Mouse (Mus musculus) adrenal gland, postnatal 10 days (tissue): ENCODE results near the gene Tbx19. TPM values are rescaled to one million over a fixed set of nuclear protein-coding genes. Genes with fewer than 3 reads are reported as not detected.

ENCODE experiments used
- DNase-seq: peaks from one replicate; pipeline ENCODE4 v3.0.0; 2021; ENCODE audit warnings: mixed read lengths
- total RNA-seq, 2 experiments: library from RNA; stranded (reverse); gene quantifications; 2 replicates each; pipeline ENCODE4 v1.2.3; 2021

The Tbx19 gene
- total RNA-seq, 2 experiments from 2014 or later, result not detected

DNA sequence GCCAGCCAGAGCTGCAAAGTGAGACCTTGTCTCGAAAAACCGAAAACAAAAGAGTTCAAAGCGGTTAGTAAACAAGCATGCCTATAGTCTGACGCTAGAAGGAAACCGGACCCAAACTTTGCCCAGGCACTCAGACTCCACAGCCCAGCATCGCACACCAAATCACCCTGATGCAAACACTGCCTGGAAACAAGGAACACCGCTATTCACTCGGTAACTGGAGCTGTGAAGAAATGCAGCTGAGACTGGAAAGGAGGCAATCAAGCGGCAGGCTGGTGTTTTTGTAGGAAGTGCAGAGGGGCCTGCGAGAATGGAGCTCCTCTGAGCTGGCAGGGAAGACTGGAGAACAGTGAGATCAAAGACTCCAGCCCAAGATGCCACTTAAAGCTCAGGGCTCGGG, 46.9 kb downstream of the Tbx19 start:
- no peak for DNase-seq

- no peak for DNase-seq
Measured at GRCm38 (mm10) chr1:165110659-165111058, 49.9 kb downstream of the Tbx19 start.

DNA sequence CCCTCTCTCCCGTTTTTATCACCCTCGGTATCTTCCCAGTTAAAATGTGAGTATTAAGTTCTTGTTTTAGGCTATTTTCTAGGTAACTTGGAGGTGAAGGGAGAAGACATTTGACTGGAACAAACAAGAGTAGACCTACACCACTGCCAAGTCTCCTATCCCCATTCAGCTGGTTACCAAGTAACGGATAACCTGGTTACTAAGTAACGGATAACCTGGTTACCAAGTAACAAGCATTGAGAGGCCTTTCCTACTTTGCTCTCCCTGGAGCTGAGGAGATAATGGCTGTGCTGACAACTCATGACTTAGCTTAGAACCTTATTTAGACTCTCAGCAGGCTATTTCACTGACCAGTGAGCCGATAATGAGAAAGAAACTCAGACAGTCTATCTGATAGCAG, 51.4 kb downstream of the Tbx19 start:
- no peak for DNase-seq

DNA sequence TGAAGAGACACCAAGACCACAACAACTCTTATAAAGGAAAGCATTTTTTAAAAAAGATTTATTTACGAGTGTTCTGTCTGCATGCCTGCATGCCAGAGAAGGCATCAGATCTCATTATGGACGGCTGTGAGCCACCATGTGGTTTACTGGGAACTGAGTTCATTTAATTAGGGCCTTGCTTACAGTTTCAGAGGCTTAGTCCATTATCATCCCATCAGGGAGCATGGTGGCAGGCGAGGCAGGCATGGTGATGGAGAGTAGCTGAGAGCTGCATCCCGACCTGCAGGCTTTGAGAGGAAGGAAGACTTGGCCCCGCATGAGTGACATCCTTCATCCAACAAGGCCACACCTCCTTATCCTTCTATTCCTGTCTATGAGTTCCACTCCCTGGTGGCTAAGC, 52.1 kb downstream of the Tbx19 start:
- no peak for DNase-seq

DNA sequence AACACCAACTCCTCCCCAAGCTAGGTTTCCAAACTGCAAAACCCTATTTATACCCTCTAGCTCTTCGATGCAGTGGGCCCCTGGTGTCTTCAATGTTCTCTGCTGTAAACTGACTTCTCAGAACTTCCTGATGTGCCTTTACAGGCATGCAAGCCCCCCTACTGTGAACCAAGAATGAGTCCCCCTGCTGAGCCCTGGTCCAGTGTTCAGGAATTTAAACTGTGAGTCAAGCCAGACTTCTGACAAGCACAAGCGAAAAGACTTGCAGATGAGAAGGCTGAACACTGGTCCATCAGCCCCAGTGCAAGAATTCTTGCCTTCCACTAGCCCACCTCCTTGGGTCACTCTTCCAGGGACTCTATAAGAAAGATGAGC, 54.6 kb downstream of the Tbx19 start:
- no peak for DNase-seq

- DNase-seq, result no peak
Measured at GRCm38 (mm10) chr1:165105270-165106010, 55.1 kb downstream of the Tbx19 start.

- no peak for DNase-seq
Measured at GRCm38 (mm10) chr1:165104707-165105259, 55.8 kb downstream of the Tbx19 start.

- DNase-seq, result no peak
Measured at GRCm38 (mm10) chr1:165099569-165099968, 61.0 kb downstream of the Tbx19 start.

DNA sequence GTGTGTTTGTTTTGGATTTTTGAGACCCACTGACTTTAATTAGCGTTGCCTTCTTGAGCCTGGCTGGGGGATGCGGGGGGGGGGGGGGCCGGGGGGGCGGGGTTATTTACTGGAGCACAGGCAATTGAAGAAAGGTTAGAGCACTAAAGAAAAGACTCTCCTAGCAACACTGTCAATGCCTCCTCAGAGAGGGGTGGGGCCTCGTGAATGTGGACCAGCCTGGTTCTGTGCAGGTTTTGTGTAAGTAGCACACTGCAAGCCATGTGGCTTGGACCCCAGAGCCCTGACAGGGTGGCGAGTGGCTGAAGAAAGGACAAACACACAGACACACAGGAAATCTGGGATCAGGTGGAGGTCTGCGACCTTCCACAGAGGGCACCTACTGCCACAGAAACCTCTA, 65.7 kb downstream of the Tbx19 start:
- no peak for DNase-seq

DNA sequence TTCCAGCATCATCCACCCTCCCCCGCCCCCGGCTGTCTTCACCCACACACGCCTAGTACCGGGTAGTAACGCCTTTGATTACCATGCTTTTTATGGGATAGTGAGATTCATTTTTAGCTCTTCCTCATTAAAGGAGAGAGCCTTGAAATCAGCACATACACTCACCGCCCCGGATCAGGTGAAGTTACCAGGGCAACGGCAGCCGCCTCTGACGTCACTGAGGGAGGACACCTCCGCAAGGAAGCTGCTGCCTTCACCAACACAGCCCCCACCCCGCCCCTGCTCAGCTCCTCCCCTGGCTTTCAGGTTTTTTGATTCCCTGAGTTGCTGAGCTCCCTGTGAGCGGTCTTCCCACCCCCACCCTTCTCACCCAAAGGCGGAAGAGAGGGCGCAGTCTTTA, 68.9 kb downstream of the Tbx19 start:
- DNase-seq, result peak; percentile 32

- no peak for DNase-seq
Measured at GRCm38 (mm10) chr1:165089556-165089955, 71.0 kb downstream of the Tbx19 start.

Other genes with a start within 250 kb of the Tbx19 start
- not detected for gene Xcl1, start 225.2 kb downstream of the Tbx19 start, total RNA-seq
- gene Sft2d2, start 33.7 kb upstream of the Tbx19 start, total RNA-seq, result 10 to 100 TPM; 23.6 to 25.1 TPM
- gene Tiprl, start 76.2 kb upstream of the Tbx19 start, total RNA-seq, result 10 to 100 TPM; 51.6 to 61.5 TPM
- gene Gpr161, start 135.0 kb upstream of the Tbx19 start, total RNA-seq, result 1 to 10 TPM; 2.3 to 3.3 TPM